Mouse (Mus musculus) olfactory bulb, adult 2 months (tissue): Measurements from ENCODE around the gene Iqgap3.

Experiments used
- CTCF ChIP-seq: fragments of 200-500 bp; IDR thresholded peaks from 2 replicates; pipeline ENCODE4 v1.5.1; 2012; ENCODE audit warnings: low read depth, mild to moderate bottlenecking, low read length, moderate library complexity; ENCODE audit not compliant: insufficient read depth
- POLR2A ChIP-seq: fragments of 200-500 bp; IDR thresholded peaks from 2 replicates; pipeline ENCODE4 v1.6.1; 2012; ENCODE audit warnings: mild to moderate bottlenecking, low read depth, low read length, moderate library complexity; ENCODE audit not compliant: insufficient read depth

DNA sequence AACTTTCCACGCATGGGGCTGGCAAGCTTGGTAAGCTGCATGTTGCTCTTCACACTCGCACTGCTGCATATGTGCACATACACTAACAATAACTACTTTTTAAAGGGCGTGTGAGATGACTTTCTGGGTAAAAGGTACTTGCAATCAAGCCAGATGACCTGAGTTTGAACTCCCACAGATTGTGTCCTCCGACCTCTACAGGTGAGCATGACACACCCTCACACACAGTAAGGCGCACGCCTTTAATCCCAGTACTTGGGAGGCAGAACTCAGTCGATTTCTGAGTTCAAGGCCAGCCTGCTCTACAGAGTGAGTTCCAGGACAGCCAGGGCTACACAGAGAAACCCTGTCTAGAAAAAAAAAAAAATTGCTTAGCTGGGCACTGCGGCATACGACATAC is 54.6 kb downstream of the Iqgap3 start:
- TF ChIP-seq POLR2A (no peak), CTCF (no peak)
